25 mouse cellular contexts compared by ENCODE assay signal in genomic region chr4:87878701-87879100, GRCm38 (mm10).
A peak's percentile ranks its signal among the peaks of the same experiment; 100 is the strongest.
DNase-seq lines count a peak whose midpoint lies in the region; ATAC-seq and TF ChIP-seq lines count a peak whose summit lies in the region.
"Had no signal": no experiment of that assay in that cellular context is flagged by ENCODE, and none has a peak within 500 bp of the region (broad histone marks: within the 10 kb centered on the region; RNA-seq: fewer than 3 reads in every experiment).

No protein-coding gene starts in this region.

- H3K36me3 ChIP-seq in liver, embryonic 13.5 days: no peaks in the 10 kb centered on the region
- H3K36me3 ChIP-seq in liver, postnatal 0 days (replicated peaks; ENCODE audit: insufficient read depth, low read length): peaks cover under 1% of the 10 kb centered on the region; the same call in 1 of the 2 replicates
- no peaks in the 10 kb centered on the region for H3K36me3 ChIP-seq in liver, embryonic 15.5 days (replicated peaks)
- H3K36me3 ChIP-seq: hindbrain, embryonic 15.5 days had no signal

- no peaks in the 10 kb centered on the region for H3K9me3 ChIP-seq in liver, embryonic 13.5 days (replicated peaks)
- H3K9me3 ChIP-seq in liver, postnatal 0 days (ENCODE audit: low read length): no peaks in the 10 kb centered on the region
- H3K9me3 ChIP-seq in liver, embryonic 15.5 days (replicated peaks): no peaks in the 10 kb centered on the region
- H3K9me3 ChIP-seq: forebrain, embryonic 15.5 days; hindbrain, embryonic 10.5 days; hindbrain, embryonic 15.5 days; megakaryocyte, embryonic 14.5 days; neural tube, embryonic 13.5 days had no signal

- DNase-seq in frontal cortex, postnatal 10 days (ENCODE audit: low spot score in 2 of 2): no peak
- no peak for DNase-seq in liver, embryonic 13.5 days
- DNase-seq in liver, postnatal 0 days: no peak
- DNase-seq in brain, adult 2 months (ENCODE audit: low read depth, low spot score): peak; percentile 58
- DNase-seq in spleen, postnatal 14 days (ENCODE audit: low spot score in 2 of 2): no peak
- DNase-seq: adrenal gland, postnatal 14 days; cerebellum, adult 18-20 months; cerebellum, postnatal 14 days; gastrocnemius, postnatal 14 days; heart, postnatal 14 days; kidney, adult 11 months; kidney, postnatal 14 days; lung, postnatal 4 days; thymus, postnatal 4 days had no signal

- H3K4me1 ChIP-seq in liver, embryonic 13.5 days (replicated peaks): 0 out of 2 replicates have a peak, but pooled peaks cover 5% of the 10 kb centered on the region
- 0 out of 2 replicates have a peak, but pooled peaks cover 5% of the 10 kb centered on the region for H3K4me1 ChIP-seq in liver, postnatal 0 days (ENCODE audit: insufficient read depth)
- H3K4me1 ChIP-seq in liver, embryonic 15.5 days (replicated peaks): peaks cover 12% of the 10 kb centered on the region
- H3K4me1 ChIP-seq: megakaryocyte, embryonic 14.5 days had no signal

- no peak for TF ChIP-seq EP300 in liver, postnatal 0 days (IDR thresholded peaks at IDR 0.05; ENCODE audit: low read depth)

- no peak for TF ChIP-seq CTCF in liver, postnatal 0 days (IDR thresholded peaks at IDR 0.05; ENCODE audit: low read depth)

- H3K9ac ChIP-seq in liver, embryonic 13.5 days: no peak overlapping the region
- H3K9ac ChIP-seq in liver, postnatal 0 days (replicated peaks): no peak overlapping the region
- H3K9ac ChIP-seq in liver, embryonic 15.5 days: no peak overlapping the region
- H3K9ac ChIP-seq: forebrain, embryonic 15.5 days; hindbrain, embryonic 15.5 days; neural tube, embryonic 13.5 days had no signal

- H3K4me3 ChIP-seq in liver, embryonic 13.5 days (replicated peaks): no peak overlapping the region
- H3K4me3 ChIP-seq in liver, postnatal 0 days (ENCODE audit: low read depth, low read length): no peak overlapping the region
- H3K4me3 ChIP-seq in liver, embryonic 15.5 days (replicated peaks): no peak overlapping the region
- H3K4me3 ChIP-seq: erythroblast, embryonic 14.5 days; forebrain, embryonic 15.5 days; hindbrain, embryonic 10.5 days; hindbrain, embryonic 15.5 days; megakaryocyte, embryonic 14.5 days; neural tube, embryonic 13.5 days had no signal

- peak overlapping the region; percentile 9 for H3K4me2 ChIP-seq in liver, embryonic 13.5 days
- no peak overlapping the region for H3K4me2 ChIP-seq in liver, postnatal 0 days (ENCODE audit: low read depth, low read length)
- peak overlapping the region; percentile 14; the same call in 1 of the 2 replicates for H3K4me2 ChIP-seq in liver, embryonic 15.5 days
- H3K4me2 ChIP-seq: forebrain, embryonic 15.5 days; hindbrain, embryonic 15.5 days; neural tube, embryonic 13.5 days had no signal

- 67% methylated on average over 6 of the region's 6 CpGs for WGBS in liver, embryonic 13.5 days (ENCODE audit: insufficient replicate concordance)
- WGBS in liver, postnatal 0 days (ENCODE audit: insufficient replicate concordance): 78% methylated on average over 6 of the region's 6 CpGs
- WGBS in liver, embryonic 15.5 days (ENCODE audit: insufficient replicate concordance): 66% methylated on average over 6 of the region's 6 CpGs

- no peak overlapping the region for H3K27ac ChIP-seq in liver, embryonic 13.5 days
- H3K27ac ChIP-seq in liver, postnatal 0 days (ENCODE audit: low read depth): no peak overlapping the region
- no peak overlapping the region for H3K27ac ChIP-seq in liver, embryonic 15.5 days (replicated peaks)
- H3K27ac ChIP-seq: forebrain, embryonic 15.5 days; hindbrain, embryonic 10.5 days; hindbrain, embryonic 15.5 days; neural tube, embryonic 13.5 days had no signal

- no peaks in the 10 kb centered on the region for H3K27me3 ChIP-seq in liver, embryonic 13.5 days
- no peaks in the 10 kb centered on the region for H3K27me3 ChIP-seq in liver, postnatal 0 days (ENCODE audit: insufficient read depth, low read length)
- no peaks in the 10 kb centered on the region for H3K27me3 ChIP-seq in liver, embryonic 15.5 days
- H3K27me3 ChIP-seq: forebrain, embryonic 15.5 days; hindbrain, embryonic 15.5 days; megakaryocyte, embryonic 14.5 days; neural tube, embryonic 13.5 days had no signal

- peak; percentile 69 for ATAC-seq in frontal cortex, adult (ENCODE audit: low TSS enrichment)
- ATAC-seq in liver, embryonic 13.5 days (ENCODE audit: low read depth): no peak
- ATAC-seq in liver, postnatal 0 days: no peak
- no peak for ATAC-seq in liver, embryonic 15.5 days (ENCODE audit: insufficient read depth)
- ATAC-seq: CD4-positive, CD25-positive, alpha-beta regulatory T cell, adult 4 months; forebrain, embryonic 15.5 days; inflammation-experienced regulatory T-cells, adult 6 months; lung, postnatal 0 days had no signal
